Comparison of ENCODE assay signal across 28 mouse cellular contexts in genomic region chr8:11703789-11704188, GRCm38 (mm10). TPM values are rescaled to one million over a fixed set of nuclear protein-coding genes. Genes with fewer than 3 reads are reported as not detected.
A peak's percentile ranks its signal among the peaks of the same experiment; 100 is the strongest.
DNase-seq lines count a peak whose midpoint lies in the region; TF ChIP-seq lines count a peak whose summit lies in the region.
"Had no signal": no experiment of that assay in that cellular context is flagged by ENCODE, and none has a peak within 500 bp of the region (broad histone marks: within the 10 kb centered on the region; RNA-seq: fewer than 3 reads in every experiment).

No protein-coding gene starts in this region.

- TF ChIP-seq POLR2A in ES-Bruce4 (IDR thresholded peaks at IDR 0.05; ENCODE audit: insufficient read depth, low read length): no peak

- H3K9ac ChIP-seq in ES-Bruce4 (ENCODE audit: low read depth, poor library complexity, severe bottlenecking): no peak overlapping the region
- H3K9ac ChIP-seq: embryonic facial prominence, embryonic 13.5 days; embryonic facial prominence, embryonic 15.5 days; forebrain, embryonic 12.5 days had no signal

- H3K27me3 ChIP-seq in ES-Bruce4 (ENCODE audit: control insufficient read depth, insufficient read depth, low read length, poor library complexity, severe bottlenecking): no peaks in the 10 kb centered on the region

- DNase-seq in ES-CJ7 (ENCODE audit: low read depth, low spot score): peak; percentile 74
- peak; percentile 87 for DNase-seq in ZHBTc4 (ENCODE audit: low read depth, low spot score)
- no peak for DNase-seq in left cerebral cortex, adult 2 months (ENCODE audit: extremely low spot score in 1 of 2, low spot score in 2 of 2)
- no peak for DNase-seq in lung, postnatal 4 days
- DNase-seq: adrenal gland, adult 2 months; adrenal gland, postnatal 10 days; adrenal gland, postnatal 25 days; cerebellum, adult 11 months; cerebellum, adult 18-20 months; cerebellum, adult 8-10 months; cerebellum, adult 9-11 months; cerebellum, postnatal 14 days; cerebellum, postnatal 36 days; embryo, embryonic 11 days had no signal

- TF ChIP-seq CTCF in ES-Bruce4 (IDR thresholded peaks at IDR 0.05; ENCODE audit: low read depth, low read length): no peak
- no peak for TF ChIP-seq CTCF in left cerebral cortex, adult 2 months (IDR thresholded peaks at IDR 0.05)

- intact Hi-C loops in left cerebral cortex, adult 2 months (cut with DNase I): loop anchor here (5.0 kb wide), 3 partner anchors 66 to 161 kb away; partner anchors contain the start of genes Ankrd10 and Ing1

- TF ChIP-seq EP300 in ES-Bruce4 (IDR thresholded peaks at IDR 0.05; ENCODE audit: insufficient read depth, low read depth, low read length): no peak

- peaks cover 2% of the 10 kb centered on the region for H3K4me1 ChIP-seq in ES-Bruce4 (ENCODE audit: control insufficient read depth, insufficient read depth, low read length)

- H3K4me3 ChIP-seq in ES-Bruce4 (ENCODE audit: low read depth, low read length): no peak overlapping the region
- no peak overlapping the region for H3K4me3 ChIP-seq in left cerebral cortex, adult 2 months
- H3K4me3 ChIP-seq: embryonic facial prominence, embryonic 13.5 days; embryonic facial prominence, embryonic 15.5 days; erythroblast, embryonic 14.5 days; forebrain, embryonic 10.5 days; forebrain, embryonic 12.5 days had no signal

- no peaks in the 10 kb centered on the region for H3K36me3 ChIP-seq in ES-Bruce4 (ENCODE audit: control insufficient read depth, insufficient read depth, low read length, poor library complexity, severe bottlenecking)
- H3K36me3 ChIP-seq: embryonic facial prominence, embryonic 13.5 days; embryonic facial prominence, embryonic 15.5 days; forebrain, embryonic 10.5 days; forebrain, embryonic 12.5 days had no signal

- 0 out of 2 replicates have a peak overlapping the region, but pooled peaks have one; percentile 80 for H3K27ac ChIP-seq in ES-Bruce4 (ENCODE audit: insufficient read depth, low read length)
- no peak overlapping the region for H3K27ac ChIP-seq in left cerebral cortex, adult 2 months
- H3K27ac ChIP-seq: embryonic facial prominence, embryonic 13.5 days; embryonic facial prominence, embryonic 15.5 days; forebrain, embryonic 10.5 days; forebrain, embryonic 12.5 days had no signal

- no peaks in the 10 kb centered on the region for H3K9me3 ChIP-seq in ES-Bruce4 (replicated peaks; ENCODE audit: control insufficient read depth, insufficient read depth, low read length, poor library complexity, severe bottlenecking)
- H3K9me3 ChIP-seq: embryonic facial prominence, embryonic 13.5 days; embryonic facial prominence, embryonic 15.5 days; forebrain, embryonic 12.5 days had no signal

RNA-seq across cellular contexts. Expression of gene 1700016D06Rik, which starts 2.9 kb away (rescaled TPM):
- polyA plus RNA-seq in ES-Bruce4 (2011; ENCODE audit: insufficient read depth, insufficient read length, low read depth, missing spikeins): not detected in 2 replicates
- total RNA-seq in left cerebral cortex, adult 2 months (2021): not detected
- total RNA-seq: adrenal gland, adult 2 months; adrenal gland, postnatal 10 days; adrenal gland, postnatal 25 days; adrenal gland, postnatal 4 days; common myeloid progenitor, adult 5-6 weeks; MEL had no signal
- polyA plus RNA-seq: adrenal gland, adult 2 months; brain, embryonic 14.5 days; C2C12; embryonic facial prominence, embryonic 11.5 days; embryonic facial prominence, embryonic 13.5 days; embryonic facial prominence, embryonic 15.5 days; erythroblast, embryonic 14.5 days; forebrain, embryonic 10.5 days; forebrain, embryonic 12.5 days; forebrain, embryonic 14.5 days; frontal cortex, adult 2 months had no signal

RNA-seq across cellular contexts. Expression of gene Arhgef7, which starts 23.7 kb away (rescaled TPM):
- 38.5 and 38.7 TPM in 2 replicates for polyA plus RNA-seq in ES-Bruce4 (2011; ENCODE audit: insufficient read depth, insufficient read length, low read depth, missing spikeins)
- total RNA-seq in left cerebral cortex, adult 2 months (2021): 100 to 1,000 TPM; 129 to 140 TPM

Comparison
In these comparisons a context has a peak if more than half of its experiments do, and no peak if none do; other contexts are left out.
1. DNase-seq: peak in ES-CJ7 (single experiment) and ZHBTc4 (single experiment); none in left cerebral cortex, adult 2 months (0 of 2) and lung, postnatal 4 days (0 of 2).